In genomic region chr7:82366471-82366870, GRCm38 (mm10) we compare ENCODE assay signal across 17 mouse cellular contexts. TPM values are rescaled to one million over a fixed set of nuclear protein-coding genes. Genes with fewer than 3 reads are reported as not detected.
DNase-seq lines count a peak whose midpoint lies in the region; ATAC-seq and TF ChIP-seq lines count a peak whose summit lies in the region.
"Had no signal": no experiment of that assay in that cellular context is flagged by ENCODE, and none has a peak within 500 bp of the region (broad histone marks: within the 10 kb centered on the region; RNA-seq: fewer than 3 reads in every experiment).

No protein-coding gene starts in this region.

- no peak overlapping the region for H3K9ac ChIP-seq in lung, embryonic 14.5 days
- no peak overlapping the region for H3K9ac ChIP-seq in stomach, embryonic 15.5 days
- H3K9ac ChIP-seq in stomach, postnatal 0 days (ENCODE audit: low read length): no peak overlapping the region
- no peak overlapping the region for H3K9ac ChIP-seq in midbrain, postnatal 0 days (replicated peaks; ENCODE audit: low read length, poor library complexity, severe bottlenecking)
- H3K9ac ChIP-seq: forebrain, embryonic 13.5 days; forebrain, postnatal 0 days; heart, embryonic 13.5 days had no signal

- TF ChIP-seq CTCF in lung, embryonic 14.5 days (IDR thresholded peaks at IDR 0.05; ENCODE audit: low read depth): no peak
- no peak for TF ChIP-seq CTCF in stomach, postnatal 0 days (IDR thresholded peaks at IDR 0.05; ENCODE audit: low read depth)
- TF ChIP-seq CTCF in midbrain, postnatal 0 days (IDR thresholded peaks at IDR 0.05): no peak

- H3K4me1 ChIP-seq in lung, embryonic 14.5 days (ENCODE audit: insufficient read depth): 0 out of 2 replicates have a peak, but pooled peaks cover 3% of the 10 kb centered on the region
- H3K4me1 ChIP-seq in stomach, embryonic 15.5 days: no peaks in the 10 kb centered on the region
- H3K4me1 ChIP-seq in stomach, postnatal 0 days (replicated peaks; ENCODE audit: control insufficient read depth, insufficient read depth): no peaks in the 10 kb centered on the region
- H3K4me1 ChIP-seq in midbrain, postnatal 0 days (ENCODE audit: insufficient read depth, low read length): no peaks in the 10 kb centered on the region

- ATAC-seq in lung, embryonic 14.5 days (ENCODE audit: insufficient read depth): 0 out of 2 replicates have a peak, but pooled peaks have one; percentile 43
- ATAC-seq in stomach, embryonic 15.5 days (ENCODE audit: insufficient read depth, low FRiP score, low read depth): no peak
- no peak for ATAC-seq in stomach, postnatal 0 days (ENCODE audit: low FRiP score, low TSS enrichment)
- no peak for ATAC-seq in midbrain, postnatal 0 days (ENCODE audit: low FRiP score)
- ATAC-seq: forebrain, embryonic 13.5 days; forebrain, postnatal 0 days had no signal

- no peak for TF ChIP-seq EP300 in stomach, postnatal 0 days (optimal IDR thresholded peaks at IDR 0.05)

- no peaks in the 10 kb centered on the region for H3K9me3 ChIP-seq in lung, embryonic 14.5 days (ENCODE audit: low read depth, low read length)
- no peaks in the 10 kb centered on the region for H3K9me3 ChIP-seq in stomach, embryonic 15.5 days
- H3K9me3 ChIP-seq in stomach, postnatal 0 days (ENCODE audit: control insufficient read depth, low read length): no peaks in the 10 kb centered on the region
- H3K9me3 ChIP-seq in midbrain, postnatal 0 days (ENCODE audit: low read length): no peaks in the 10 kb centered on the region
- H3K9me3 ChIP-seq: embryonic facial prominence, embryonic 10.5 days; forebrain, embryonic 13.5 days; heart, embryonic 13.5 days had no signal

- H3K4me3 ChIP-seq in lung, embryonic 14.5 days (ENCODE audit: low read depth, low read length): no peak overlapping the region
- H3K4me3 ChIP-seq in stomach, embryonic 15.5 days (replicated peaks): no peak overlapping the region
- H3K4me3 ChIP-seq in stomach, postnatal 0 days (ENCODE audit: low read depth, low read length): no peak overlapping the region
- H3K4me3 ChIP-seq in midbrain, postnatal 0 days (ENCODE audit: low read depth, low read length): no peak overlapping the region
- H3K4me3 ChIP-seq: embryonic facial prominence, embryonic 10.5 days; forebrain, embryonic 13.5 days; heart, embryonic 13.5 days had no signal

- DNase-seq in heart, adult 11 months: peak; percentile 91
- no peak for DNase-seq in heart, adult 8-10 months (ENCODE audit: low spot score)
- DNase-seq in lung, embryonic 14.5 days: no peak
- DNase-seq in lung, postnatal 14 days: no peak
- DNase-seq in stomach, postnatal 0 days (ENCODE audit: low spot score): no peak
- no peak for DNase-seq in midbrain, postnatal 0 days (ENCODE audit: low spot score)
- DNase-seq: adrenal gland, postnatal 14 days; cerebellum, adult 2 months; cerebellum, postnatal 10 days; forebrain, postnatal 0 days; gastrocnemius, postnatal 14 days; heart, postnatal 36 days had no signal

- H3K27ac ChIP-seq in lung, embryonic 14.5 days (ENCODE audit: low read depth): peak overlapping the region; percentile 46; the same call in 1 of the 2 replicates
- H3K27ac ChIP-seq in stomach, embryonic 15.5 days: 0 out of 2 replicates have a peak overlapping the region, but pooled peaks have one; percentile 7
- H3K27ac ChIP-seq in stomach, postnatal 0 days (replicated peaks): no peak overlapping the region
- H3K27ac ChIP-seq in midbrain, postnatal 0 days (ENCODE audit: low read depth, low read length): no peak overlapping the region
- H3K27ac ChIP-seq: embryonic facial prominence, embryonic 10.5 days; forebrain, embryonic 13.5 days; heart, embryonic 13.5 days had no signal

- no peaks in the 10 kb centered on the region for H3K27me3 ChIP-seq in lung, embryonic 14.5 days (ENCODE audit: insufficient read depth, low read length)
- no peaks in the 10 kb centered on the region for H3K27me3 ChIP-seq in stomach, embryonic 15.5 days (replicated peaks)
- no peaks in the 10 kb centered on the region for H3K27me3 ChIP-seq in stomach, postnatal 0 days (ENCODE audit: control insufficient read depth, insufficient read depth, low read length)
- H3K27me3 ChIP-seq in midbrain, postnatal 0 days (ENCODE audit: insufficient read depth, low read length): no peaks in the 10 kb centered on the region
- H3K27me3 ChIP-seq: forebrain, embryonic 13.5 days; heart, embryonic 13.5 days had no signal

- 69% methylated on average over 5 of the region's 5 CpGs for WGBS in lung, embryonic 14.5 days
- 71% methylated on average over 5 of the region's 5 CpGs for WGBS in stomach, embryonic 15.5 days
- WGBS in stomach, postnatal 0 days: 66% methylated on average over 5 of the region's 5 CpGs
- 87% methylated on average over 5 of the region's 5 CpGs for WGBS in midbrain, postnatal 0 days

- H3K36me3 ChIP-seq in lung, embryonic 14.5 days (ENCODE audit: insufficient read depth): no peaks in the 10 kb centered on the region
- no peaks in the 10 kb centered on the region for H3K36me3 ChIP-seq in stomach, embryonic 15.5 days
- no peaks in the 10 kb centered on the region for H3K36me3 ChIP-seq in stomach, postnatal 0 days (ENCODE audit: control insufficient read depth, insufficient read depth, low read length)
- no peaks in the 10 kb centered on the region for H3K36me3 ChIP-seq in midbrain, postnatal 0 days (ENCODE audit: insufficient read depth, low read length)
- H3K36me3 ChIP-seq: embryonic facial prominence, embryonic 10.5 days; heart, embryonic 13.5 days had no signal

- H3K4me2 ChIP-seq in lung, embryonic 14.5 days: no peak overlapping the region
- H3K4me2 ChIP-seq in stomach, embryonic 15.5 days: no peak overlapping the region
- no peak overlapping the region for H3K4me2 ChIP-seq in stomach, postnatal 0 days (replicated peaks; ENCODE audit: low read depth)
- H3K4me2 ChIP-seq in midbrain, postnatal 0 days (ENCODE audit: low read depth, low read length, poor library complexity, severe bottlenecking): no peak overlapping the region
- H3K4me2 ChIP-seq: forebrain, embryonic 13.5 days; heart, embryonic 13.5 days had no signal

RNA-seq across cellular contexts. Expression of gene Adamtsl3, which starts 31.0 kb away (rescaled TPM):
- total RNA-seq in heart, adult 8-10 months (2022): 10 to 100 TPM in 1 of 4 experiments, 1 to 10 TPM in 3; 4.4 to 11.4 (median 6.6) TPM
- polyA plus RNA-seq in lung, embryonic 14.5 days (2014; fragmentation: Nextera tagmentation; extraction: Ambion mirVana): 0.58 and 0.93 TPM in 2 replicates
- 1.1 and 1.3 TPM in 2 replicates for polyA plus RNA-seq in stomach, embryonic 15.5 days (2015; fragmentation: Nextera tagmentation; extraction: Ambion mirVana)
- polyA plus RNA-seq in stomach, postnatal 0 days (2015; fragmentation: Nextera tagmentation; extraction: Ambion mirVana): 2.2 and 2.3 TPM in 2 replicates
- total RNA-seq in midbrain, postnatal 0 days (2014; rRNA removed): 4.2 and 4.3 TPM in 2 replicates
- polyA plus RNA-seq in midbrain, postnatal 0 days (2015; fragmentation: Nextera tagmentation; extraction: Ambion mirVana): 0.91 and 1.2 TPM in 2 replicates
- total RNA-seq: MEL had no signal

Comparison
In these comparisons a context has a peak if more than half of its experiments do, and no peak if none do; other contexts are left out.
1. H3K27ac ChIP-seq: peak in lung, embryonic 14.5 days (single experiment) and stomach, embryonic 15.5 days (single experiment); none in stomach, postnatal 0 days (single experiment) and midbrain, postnatal 0 days (single experiment).